Mouse (Mus musculus): ENCODE data around the gene Gm5415. TPM values are rescaled to one million over a fixed set of nuclear protein-coding genes. Genes with fewer than 3 reads are reported as not detected.
"Not testable (repeated sequence)": the region's sequence is repeated elsewhere in the genome, so short reads cannot be mapped to it uniquely, and the experiment has no call there.

Gene Gm5415
- polyA plus RNA-seq (2015; fragmentation: Nextera tagmentation; extraction: Ambion mirVana), result 0.13 TPM in 1 of 2 replicates, not detected in the other

- H3K9me3 ChIP-seq; ATAC-seq (ENCODE audit: low FRiP score, low read depth); H3K27me3 ChIP-seq; H3K27ac ChIP-seq; H3K4me3 ChIP-seq; H3K36me3 ChIP-seq; H3K4me2 ChIP-seq (replicated peaks); H3K9ac ChIP-seq; H3K4me1 ChIP-seq: not testable (repeated sequence)
- 79% methylated on average over 3 of the region's 7 CpGs for WGBS
These were observed at the start of gene Gm5415 for GRCm38 (mm10) chr1:32547194-32547593. Gene Gm5415, minus strand, starts transcription at chr1:32547294.

- 86% methylated on average over 2 of the region's 2 CpGs for WGBS
- Histone ChIP-seq H3K27ac (no peak overlapping the region), H3K9me3 (no peaks in the 10 kb centered on the region), H3K9ac (no peak overlapping the region), H3K4me2 (replicated peaks) (no peak overlapping the region), H3K4me3 (no peak overlapping the region), H3K4me1 (no peaks in the 10 kb centered on the region), H3K36me3 (no peaks in the 10 kb centered on the region), H3K27me3 (no peaks in the 10 kb centered on the region)
- ATAC-seq (ENCODE audit: low FRiP score, low read depth), result no peak
These were observed 21.8 kb upstream of the Gm5415 start for GRCm38 (mm10) chr1:32568901-32569300.

GRCm38 (mm10) chr1:32553925-32554324 is 6.8 kb upstream of the Gm5415 start:
- no peaks in the 10 kb centered on the region for H3K27me3 ChIP-seq
- H3K9ac ChIP-seq, result no peak overlapping the region
- no peak overlapping the region for H3K4me2 ChIP-seq (replicated peaks)
- WGBS, result 40% methylated on average over 4 of the region's 4 CpGs
- no peak overlapping the region for H3K4me3 ChIP-seq
- no peaks in the 10 kb centered on the region for H3K9me3 ChIP-seq
- no peak overlapping the region for H3K27ac ChIP-seq
- H3K36me3 ChIP-seq, result no peaks in the 10 kb centered on the region
- ATAC-seq (ENCODE audit: low FRiP score, low read depth), result no peak
- H3K4me1 ChIP-seq, result no peaks in the 10 kb centered on the region

GRCm38 (mm10) chr1:32553459-32553858 is 6.4 kb upstream of the Gm5415 start:
- Histone ChIP-seq H3K9me3 (no peaks in the 10 kb centered on the region), H3K27me3 (no peaks in the 10 kb centered on the region), H3K4me3 (no peak overlapping the region), H3K4me1 (no peaks in the 10 kb centered on the region), H3K9ac (no peak overlapping the region), H3K4me2 (replicated peaks) (no peak overlapping the region), H3K27ac (no peak overlapping the region), H3K36me3 (no peaks in the 10 kb centered on the region)
- no peak for ATAC-seq (ENCODE audit: low FRiP score, low read depth)
- WGBS, result 80% methylated on average over 3 of the region's 3 CpGs

DNA sequence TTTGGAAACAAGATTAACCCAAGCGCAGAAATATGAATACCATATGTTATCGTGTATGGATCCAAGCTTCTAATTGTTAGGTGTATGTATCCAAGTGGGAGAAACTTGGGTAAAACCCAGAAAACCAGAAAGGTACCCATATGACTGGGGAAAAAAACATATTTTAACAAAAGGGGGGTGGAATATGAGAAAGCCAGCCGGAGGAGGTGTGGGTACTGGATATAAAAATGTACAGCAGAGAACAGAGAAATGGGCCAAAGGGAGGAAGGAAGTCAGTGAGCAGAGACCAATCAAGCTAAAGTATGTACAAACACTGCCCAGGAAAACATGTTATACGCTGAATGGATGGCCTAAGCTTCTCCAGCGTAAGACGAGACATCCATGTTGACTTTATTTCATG is 43.7 kb downstream of the Gm5415 start:
- no peak overlapping the region for H3K9ac ChIP-seq
- no peak overlapping the region for H3K4me2 ChIP-seq (replicated peaks)
- H3K27ac ChIP-seq, result no peak overlapping the region
- ATAC-seq (ENCODE audit: low FRiP score, low read depth), result no peak
- H3K36me3 ChIP-seq, result no peaks in the 10 kb centered on the region
- no peaks in the 10 kb centered on the region for H3K4me1 ChIP-seq
- H3K4me3 ChIP-seq, result no peak overlapping the region
- H3K27me3 ChIP-seq, result no peaks in the 10 kb centered on the region
- 91% methylated on average over 6 of the region's 6 CpGs for WGBS
- H3K9me3 ChIP-seq, result no peaks in the 10 kb centered on the region
